Mouse (Mus musculus) testis, adult 2 months (tissue): ENCODE measurements around the gene Polr2a.

Experiments
- CTCF ChIP-seq: fragments of 200-500 bp; IDR thresholded peaks from 2 replicates; pipeline ENCODE4 v1.5.1; 2012; ENCODE audit warnings: low read depth, mild to moderate bottlenecking, inconsistent platforms, low read length, moderate library complexity; ENCODE audit not compliant: control insufficient read depth, insufficient read depth, insufficient replicate concordance
- POLR2A ChIP-seq: fragments of 200-500 bp; IDR thresholded peaks from 2 replicates; pipeline ENCODE4 v1.6.1; 2012; ENCODE audit warnings: low read depth, mild to moderate bottlenecking, inconsistent platforms, low read length, moderate library complexity; ENCODE audit not compliant: control insufficient read depth

DNA sequence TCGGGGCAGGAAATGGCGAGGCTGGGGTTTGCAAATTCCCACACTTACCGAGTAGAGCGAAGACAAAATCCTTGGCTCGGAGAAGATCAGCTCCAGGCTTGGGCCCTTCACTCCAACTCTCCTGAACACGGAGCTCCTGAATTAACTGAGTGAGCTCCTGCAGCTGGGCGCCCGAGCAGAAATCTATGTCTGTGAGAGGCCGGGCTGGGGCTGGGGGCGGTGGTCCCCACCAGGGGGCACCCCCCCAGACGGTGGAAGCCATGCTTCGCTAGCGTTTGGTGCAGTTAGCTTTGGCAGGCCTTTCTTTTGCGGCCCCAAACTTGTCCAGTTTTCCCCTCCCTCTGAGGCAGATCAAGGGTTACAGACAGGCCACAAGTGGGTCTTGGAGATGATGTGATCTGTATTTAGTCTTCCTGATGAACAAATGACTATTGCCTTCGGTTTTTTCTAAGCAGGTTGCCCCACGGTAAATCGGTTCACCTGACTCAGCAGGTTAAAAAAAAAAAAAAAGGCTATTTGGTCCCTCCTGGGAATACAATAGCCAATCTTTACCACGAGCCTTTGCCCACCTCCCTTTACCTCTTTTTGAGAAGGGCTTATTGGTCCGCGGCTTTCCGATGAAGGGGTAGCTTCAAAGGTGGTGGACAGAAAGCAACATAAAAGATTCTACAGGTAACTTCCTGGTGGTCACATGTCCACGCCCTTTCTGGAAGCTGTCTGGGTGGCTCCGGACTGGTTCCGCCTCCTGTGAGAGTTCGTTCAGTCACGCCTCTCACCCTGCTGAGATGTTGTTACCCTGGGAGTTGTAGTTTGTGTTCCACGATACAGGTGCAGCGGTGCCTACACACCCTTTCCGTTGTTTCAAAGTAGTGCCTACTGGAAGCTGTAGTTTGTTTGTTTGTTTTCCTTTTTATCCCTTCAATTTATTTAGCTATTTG lies 46.8 kb upstream of the Polr2a start, which contains the start of gene Tmem102:
- TF ChIP-seq CTCF (no peak), POLR2A (no peak)
